Mouse (Mus musculus): Measurements from ENCODE around the gene Brf1.

DNA sequence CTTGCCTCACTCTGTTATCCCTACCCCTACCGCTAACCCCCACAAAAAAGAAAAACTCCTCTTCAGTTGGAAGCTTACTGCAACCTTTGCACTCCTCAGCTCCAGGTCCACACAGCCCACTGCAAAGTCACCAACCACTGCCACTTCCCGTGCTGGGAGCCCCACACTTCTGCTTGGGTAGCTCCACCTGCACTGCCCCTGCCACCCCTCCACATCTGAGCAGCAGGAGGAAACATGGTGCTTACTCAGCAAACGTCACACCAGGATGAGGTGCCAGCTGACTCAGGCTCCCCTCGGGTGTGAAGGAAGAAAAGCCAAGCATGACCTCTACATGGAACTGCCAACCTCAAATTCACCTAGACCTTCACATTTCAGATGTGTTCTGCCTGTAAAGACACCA is 6.4 kb downstream of the Brf1 start:
- no peak for TF ChIP-seq POLR2A (IDR thresholded peaks at IDR 0.05; ENCODE audit: borderline replicate concordance, extremely low read depth, insufficient read depth, insufficient read length, poor library complexity, severe bottlenecking)
- TF ChIP-seq CTCF (IDR thresholded peaks at IDR 0.05; ENCODE audit: borderline replicate concordance, extremely low read depth, insufficient read depth, insufficient read length): no peak

All from brain, embryonic 14.5 days (tissue).